Mouse (Mus musculus) heart, embryonic 11.5 days (tissue): Measurements from ENCODE around the gene Afmid. TPM values are rescaled to one million over a fixed set of nuclear protein-coding genes. Genes with fewer than 3 reads are reported as not detected.
A peak's percentile ranks its signal among the peaks of the same experiment; 100 is the strongest.

Experiments used
- ATAC-seq: fragments of 200-750 bp; cut with Nextera tagmentation; replicated peaks from 2 replicates; pipeline ENCODE4 v1.8.0; 2017; ENCODE audit warnings: moderate library complexity; ENCODE audit not compliant: insufficient number of reproducible peaks, low FRiP score, low TSS enrichment
- H3K27ac ChIP-seq: fragments of 300-500 bp; sonication (generic); 2 replicates; pipeline ENCODE4 v1.5.1; 2014; ENCODE audit warnings: mild to moderate bottlenecking, low read depth, low read length
- H3K27me3 ChIP-seq: fragments of 300-500 bp; sonication (generic); 2 replicates; pipeline ENCODE4 v1.6.1; 2014; ENCODE audit warnings: mild to moderate bottlenecking, low read length, mixed read lengths; ENCODE audit not compliant: control insufficient read depth, insufficient read depth
- H3K36me3 ChIP-seq: fragments of 300-500 bp; sonication (generic); 2 replicates; pipeline ENCODE4 v1.6.1; 2014; ENCODE audit warnings: mild to moderate bottlenecking, low read length, moderate library complexity, mixed read lengths; ENCODE audit not compliant: control insufficient read depth, insufficient read depth
- H3K4me1 ChIP-seq: fragments of 300-500 bp; sonication (generic); 2 replicates; pipeline ENCODE4 v1.6.1; 2014; ENCODE audit warnings: low read length; ENCODE audit not compliant: control insufficient read depth, insufficient read depth
- H3K4me2 ChIP-seq: fragments of 300-500 bp; sonication (generic); 2 replicates; pipeline ENCODE4 v1.6.1; 2014; ENCODE audit warnings: mild to moderate bottlenecking, moderate library complexity
- H3K4me3 ChIP-seq: fragments of 300-500 bp; sonication (generic); 2 replicates; pipeline ENCODE4 v1.5.1; 2014; ENCODE audit warnings: low read depth, low read length
- H3K9ac ChIP-seq: fragments of 300-500 bp; sonication (generic); 2 replicates; pipeline ENCODE4 v1.6.1; 2014; ENCODE audit warnings: mild to moderate bottlenecking, low read depth, low read length, moderate library complexity
- H3K9me3 ChIP-seq: fragments of 300-500 bp; sonication (generic); replicated peaks from 2 replicates; pipeline ENCODE4 v1.6.1; 2016; ENCODE audit warnings: low read length; ENCODE audit not compliant: control insufficient read depth
- WGBS: fragments of 180-500 bp; shearing (Covaris S2); extraction: QIAGEN DNeasy Blood & Tissue Kit; methylation state at CpG from one replicate; pipeline ENCODE4 v1.1.7; 2014; ENCODE audit not compliant: insufficient replicate concordance; 5-methylcytosine and 5-hydroxymethylcytosine counted together
- polyA plus RNA-seq: library from polyadenylated mRNA; unstranded; fragments of >200 nt; fragmentation: Nextera tagmentation; extraction: Ambion mirVana; gene quantifications from 2 replicates; pipeline ENCODE4 v1.2.1, GENCODE M21; 2014

The Afmid gene
- polyA plus RNA-seq, 1 experiment from 2014 or later: 13.1 TPM

DNA sequence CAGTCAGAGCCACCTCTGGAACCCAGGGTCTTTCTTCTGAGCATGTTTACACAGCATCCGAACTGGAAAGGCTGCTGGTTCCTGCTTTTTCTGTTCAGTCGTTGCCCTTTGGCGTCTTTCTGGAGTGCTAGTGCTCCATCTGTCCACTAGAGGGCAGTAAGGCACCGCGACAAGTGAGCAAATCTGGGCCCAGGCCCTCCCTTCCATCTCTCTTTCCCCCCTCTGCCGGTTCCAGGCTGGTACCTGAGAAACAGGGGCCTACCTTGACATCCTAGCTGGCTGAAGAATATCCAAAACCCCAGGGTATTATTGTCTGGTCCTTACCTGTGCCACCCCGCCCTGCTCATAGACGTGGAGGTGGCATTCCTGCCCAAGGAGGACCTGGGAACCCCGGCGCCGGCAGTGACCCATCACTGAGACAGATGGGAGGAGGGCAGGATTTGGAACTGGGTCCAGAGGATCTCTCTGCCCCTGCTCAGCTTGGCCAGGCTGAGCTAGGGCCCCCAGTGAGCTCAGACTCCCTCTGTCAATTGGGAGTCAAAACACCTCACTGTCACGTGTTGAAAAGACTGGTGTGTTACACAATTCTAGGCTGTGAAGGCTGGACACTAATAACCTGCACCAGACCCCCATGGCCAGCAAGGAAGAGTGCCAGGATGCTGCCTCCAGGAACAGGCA lies 45.1 kb downstream of the Afmid start:
- Histone ChIP-seq H3K27me3 (no peaks in the 10 kb centered on the region), H3K4me1 (peaks cover 14% of the 10 kb centered on the region), H3K4me2 (no peak overlapping the region), H3K9ac (no peak overlapping the region), H3K27ac (no peak overlapping the region), H3K36me3 (no peaks in the 10 kb centered on the region), H3K4me3 (no peak overlapping the region), H3K9me3 (no peaks in the 10 kb centered on the region)
- WGBS: 37% methylated on average over 12 of the region's 12 CpGs
- ATAC-seq: no peak

DNA sequence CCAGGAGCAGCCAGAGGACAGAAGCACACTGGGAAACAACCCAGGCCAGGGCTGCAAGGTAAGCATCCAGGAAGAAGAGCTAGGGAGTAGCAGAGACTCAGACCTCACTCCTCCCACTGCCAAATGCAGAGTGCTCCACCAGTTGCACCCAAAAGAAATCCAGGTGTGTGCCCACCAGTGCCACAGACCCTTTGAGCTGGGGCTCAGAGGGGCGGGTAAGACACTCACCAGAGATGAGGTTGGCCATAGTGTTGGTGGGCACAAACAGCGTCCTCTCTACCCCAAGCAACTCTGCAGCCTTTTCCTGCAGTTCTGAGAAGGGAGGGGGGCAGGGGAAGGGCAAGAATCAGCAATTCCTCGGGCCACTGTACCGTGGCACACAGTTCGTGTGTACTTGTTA lies 45.7 kb downstream of the Afmid start:
- Histone ChIP-seq H3K9me3 (no peaks in the 10 kb centered on the region), H3K36me3 (no peaks in the 10 kb centered on the region), H3K4me1 (peaks cover 17% of the 10 kb centered on the region), H3K27me3 (no peaks in the 10 kb centered on the region), H3K9ac (no peak overlapping the region), H3K4me2 (no peak overlapping the region), H3K27ac (no peak overlapping the region), H3K4me3 (no peak overlapping the region)
- ATAC-seq: no peak
- 61% methylated on average over 5 of the region's 5 CpGs for WGBS

DNA sequence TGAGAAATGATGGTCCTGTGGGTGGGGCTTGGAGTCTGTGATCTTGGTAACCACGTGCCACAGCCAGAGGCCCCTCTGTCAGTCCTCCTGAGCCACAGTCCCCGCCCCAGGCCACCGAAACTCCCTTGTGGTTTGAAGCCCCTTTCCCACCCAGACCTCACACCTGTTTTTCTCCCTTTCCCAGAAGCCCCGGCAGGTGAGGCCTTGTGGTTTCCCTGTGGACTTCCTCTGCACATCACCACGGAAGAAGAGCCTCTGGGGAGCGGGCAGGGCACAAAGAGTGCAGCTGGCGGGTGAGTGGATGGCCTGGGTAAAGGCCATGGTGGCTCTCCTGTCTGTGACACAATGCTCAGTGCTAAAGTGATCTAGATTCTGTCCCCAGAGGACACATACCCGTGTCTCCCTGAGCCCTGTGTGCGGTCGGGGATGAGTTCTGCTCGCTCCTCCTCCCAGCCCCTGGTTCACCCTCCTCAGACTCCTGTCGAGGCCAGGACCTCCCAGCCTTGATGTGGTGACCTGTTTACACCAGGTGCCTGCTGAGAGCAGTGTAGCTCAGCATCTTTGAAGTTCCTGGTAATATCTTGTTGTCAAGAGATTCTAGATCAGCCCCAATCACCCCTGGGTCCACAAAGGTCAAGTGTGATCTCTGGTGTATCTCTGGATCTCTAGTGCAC lies 46.3 kb downstream of the Afmid start:
- H3K36me3 ChIP-seq: no peaks in the 10 kb centered on the region
- no peak overlapping the region for H3K9ac ChIP-seq
- no peak overlapping the region for H3K4me3 ChIP-seq
- H3K27me3 ChIP-seq: no peaks in the 10 kb centered on the region
- 58% methylated on average over 12 of the region's 12 CpGs for WGBS
- peaks cover 17% of the 10 kb centered on the region for H3K4me1 ChIP-seq
- H3K27ac ChIP-seq: no peak overlapping the region
- no peaks in the 10 kb centered on the region for H3K9me3 ChIP-seq
- ATAC-seq: no peak
- no peak overlapping the region; the same call in 1 of the 2 replicates for H3K4me2 ChIP-seq

GRCm38 (mm10) chr11:117872861-117873608 lies 47.3 kb downstream of the Afmid start, which contains the start of gene Tha1:
Gene Tha1 (minus strand): TSS chr11:117873481.
- 2% methylated on average over 51 of the region's 51 CpGs for WGBS
- Histone ChIP-seq H3K27ac (no peak within 1 kb of the TSS), H3K4me1 (peaks cover 23% of the 10 kb centered on the region)

DNA sequence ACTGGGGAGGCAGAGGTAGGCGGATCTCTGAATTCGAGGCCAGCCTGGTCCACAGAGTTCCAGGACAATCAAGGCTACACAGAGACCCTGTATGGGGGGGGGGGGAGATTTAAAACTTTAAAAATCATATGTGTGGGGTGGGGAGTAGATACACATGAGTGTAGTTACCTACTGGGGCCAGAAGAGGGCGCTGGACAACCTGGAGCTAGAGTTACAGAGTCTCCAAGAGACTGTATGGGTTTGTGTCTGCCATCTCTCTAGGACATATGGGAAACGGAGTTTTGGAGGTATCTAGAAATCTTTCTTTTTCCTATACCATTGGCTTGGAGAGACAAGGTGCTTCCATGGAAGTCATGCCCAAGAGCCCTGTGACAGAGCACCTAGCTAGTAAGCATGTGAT lies 48.7 kb downstream of the Afmid start:
- Histone ChIP-seq H3K4me2 (no peak overlapping the region), H3K27me3 (0 out of 2 replicates have a peak, but pooled peaks cover 1% of the 10 kb centered on the region), H3K36me3 (no peaks in the 10 kb centered on the region), H3K27ac (no peak overlapping the region), H3K4me1 (peaks cover 35% of the 10 kb centered on the region), H3K9me3 (no peaks in the 10 kb centered on the region), H3K4me3 (no peak overlapping the region), H3K9ac (no peak overlapping the region)
- 50% methylated on average over 4 of the region's 4 CpGs for WGBS
- no peak for ATAC-seq

More at GRCm38 (mm10) chr11:117872861-117873608, 47.3 kb downstream of the Afmid start, which contains the start of gene Tha1:
- Histone ChIP-seq H3K4me2 (peak within 1 kb of the TSS; percentile 70), H3K9ac (peak within 1 kb of the TSS; percentile 47), H3K27me3 (no peaks in the 10 kb centered on the region), H3K4me3 (peak within 1 kb of the TSS; percentile 49), H3K36me3 (no peaks in the 10 kb centered on the region), H3K9me3 (no peaks in the 10 kb centered on the region)
- ATAC-seq: peak; percentile 27; the same call in 1 of the 2 replicates

DNA sequence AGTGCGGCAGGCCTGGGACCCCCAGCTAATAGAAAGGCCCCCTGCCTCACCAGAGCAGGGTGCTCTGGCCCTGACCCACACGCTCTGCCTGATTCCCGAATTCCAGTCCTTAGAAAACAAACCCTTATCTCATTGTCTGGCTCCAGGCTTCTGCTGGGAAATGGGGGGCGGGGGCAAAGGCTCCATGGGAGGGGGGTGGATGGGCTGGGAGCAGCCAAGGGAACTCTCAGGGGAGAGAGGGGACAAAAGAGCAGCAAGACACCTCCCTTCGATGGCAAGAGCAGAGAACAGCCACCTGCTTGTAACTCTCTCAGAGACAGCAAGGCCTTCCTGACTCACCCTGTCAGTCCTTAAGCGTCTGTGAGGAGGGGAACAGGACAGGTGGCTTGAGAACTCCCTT lies 50.0 kb downstream of the Afmid start:
- no peaks in the 10 kb centered on the region for H3K9me3 ChIP-seq

GRCm38 (mm10) chr11:117877917-117878745 lies 52.4 kb downstream of the Afmid start:
- Histone ChIP-seq H3K9ac (peak overlapping the region; percentile 54; the same call in 1 of the 2 replicates), H3K27ac (peak overlapping the region; percentile 66), H3K4me3 (no peak overlapping the region; the same call in 1 of the 2 replicates), H3K4me2 (peak overlapping the region; percentile 51), H3K36me3 (no peaks in the 10 kb centered on the region), H3K27me3 (0 out of 2 replicates have a peak, but pooled peaks cover 2% of the 10 kb centered on the region), H3K9me3 (no peaks in the 10 kb centered on the region), H3K4me1 (peaks cover 43% of the 10 kb centered on the region)
- WGBS: 16% methylated on average over 13 of the region's 13 CpGs
- 0 out of 2 replicates have a peak, but pooled peaks have one; percentile 11 for ATAC-seq

More for the DNA sequence above, 50.0 kb downstream of the Afmid start:
- H3K4me3 ChIP-seq: no peak overlapping the region
- H3K4me1 ChIP-seq: peaks cover 35% of the 10 kb centered on the region
- H3K27me3 ChIP-seq: 0 out of 2 replicates have a peak, but pooled peaks cover 2% of the 10 kb centered on the region
- no peaks in the 10 kb centered on the region for H3K36me3 ChIP-seq
- 0 out of 2 replicates have a peak overlapping the region, but pooled peaks have one; percentile 6 for H3K4me2 ChIP-seq
- no peak for ATAC-seq
- H3K27ac ChIP-seq: peak overlapping the region; percentile 47; the same call in 1 of the 2 replicates
- 15% methylated on average over 6 of the region's 6 CpGs for WGBS
- no peak overlapping the region; the same call in 1 of the 2 replicates for H3K9ac ChIP-seq
